Mouse (Mus musculus) c-Kit-positive CD71-positive TER-119-negative erythroid progenitor cells, embryonic 14.5 days (primary cell): ENCODE results near the gene Ott.
"Not testable (repeated sequence)": the region's sequence is repeated elsewhere in the genome, so short reads cannot be mapped to it uniquely, and the experiment has no call there.

ENCODE experiments used
- DNase-seq: peaks from one replicate; pipeline ENCODE4 v3.0.0-alpha.2; 2013; ENCODE audit warnings: low read depth

Gene Ott

GRCm38 (mm10) chrX:149073982-149074381 is at the start of gene Ott:
TSS of gene Ott (plus strand) at chrX:149074282.
- not testable (repeated sequence) for DNase-seq
